Mouse (Mus musculus): ENCODE measurements around the gene Dppa3.
"Not testable (repeated sequence)": the region's sequence is repeated elsewhere in the genome, so short reads cannot be mapped to it uniquely, and the experiment has no call there.

Gene Dppa3

DNA sequence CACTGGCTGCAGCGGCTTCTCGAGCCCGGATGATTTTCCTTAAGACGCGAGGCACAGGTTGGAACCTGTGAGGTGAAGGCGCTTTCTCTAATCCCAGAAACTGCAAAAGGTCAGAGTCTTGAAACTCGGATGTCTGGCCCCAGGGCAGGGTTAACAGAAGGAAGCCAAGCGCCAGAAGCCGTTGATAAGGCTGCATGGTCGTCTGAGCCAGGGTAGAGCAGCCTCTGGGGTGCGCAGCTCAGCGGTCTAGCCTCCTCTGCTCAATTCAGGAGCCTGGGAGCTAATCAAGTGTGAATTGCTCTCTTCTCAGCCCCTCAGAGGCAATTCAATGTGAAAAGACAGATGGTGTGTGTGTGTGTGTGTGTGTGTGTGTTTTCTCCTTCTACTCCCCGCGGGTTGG lies 16.4 kb upstream of the Dppa3 start, which contains the start of gene Gdf3:
TSS of gene Gdf3 (minus strand) at position 317 of the 400 bp plus-strand sequence.
- DNase-seq (ENCODE audit: low spot score), result no peak

DNA sequence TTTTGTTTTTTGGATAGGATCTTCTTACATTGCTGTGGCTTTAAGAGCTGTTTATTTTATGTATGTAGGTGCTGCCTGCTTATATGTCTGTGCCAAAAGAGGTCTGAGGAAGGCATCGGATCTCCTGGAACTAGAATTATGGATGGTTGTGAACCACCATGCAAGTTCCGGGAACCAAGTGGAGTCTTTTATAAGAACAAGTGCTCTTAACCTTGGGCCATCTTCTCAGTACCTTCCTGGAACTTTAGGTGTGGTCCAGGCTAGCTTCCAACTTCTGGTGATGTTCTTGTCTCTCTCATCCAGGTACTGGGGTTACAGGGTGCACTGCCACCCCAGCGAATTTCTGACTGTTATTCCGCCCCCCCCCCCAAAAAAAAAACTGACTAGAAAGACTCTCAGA lies 13.8 kb upstream of the Dppa3 start:
- DNase-seq (ENCODE audit: low spot score), result no peak

DNA sequence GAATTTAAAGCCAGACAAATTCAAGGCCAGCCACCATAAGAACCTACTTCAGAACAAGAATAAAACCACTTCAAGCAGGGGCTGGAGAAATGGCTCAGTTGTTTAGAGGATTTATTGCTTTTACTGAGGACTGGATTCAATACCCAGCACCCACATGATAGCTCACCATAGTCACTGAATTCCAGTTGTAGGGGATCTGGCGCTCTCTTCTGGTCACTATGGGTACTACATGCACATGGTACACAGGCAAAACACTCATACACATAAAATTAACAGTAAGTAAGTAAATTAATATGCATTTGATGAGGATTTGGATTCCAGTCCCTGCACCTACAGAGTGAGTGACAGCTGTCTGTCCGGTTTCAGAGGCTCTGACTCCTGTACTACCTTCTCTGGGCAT lies 12.2 kb upstream of the Dppa3 start:
- no peak for DNase-seq (ENCODE audit: low spot score)

DNA sequence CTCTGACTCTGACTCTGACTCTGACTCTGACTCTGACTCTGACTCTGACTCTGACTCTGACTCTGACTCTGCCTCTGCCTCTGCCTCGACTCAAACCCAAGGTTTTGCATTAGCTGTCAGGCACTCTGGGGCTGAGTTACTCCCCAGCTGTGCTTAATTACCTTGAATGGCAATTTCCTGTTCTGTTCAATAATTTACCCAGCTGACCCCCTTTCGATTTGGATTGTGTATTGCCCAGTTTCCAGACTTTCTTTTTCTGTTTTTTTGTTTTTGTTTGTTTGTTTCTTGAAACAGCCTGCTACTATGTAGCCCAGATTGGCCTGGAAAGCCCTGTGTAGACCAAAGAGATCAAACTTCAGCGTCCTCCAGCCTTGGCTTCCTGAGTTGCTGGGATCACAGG lies 10.2 kb upstream of the Dppa3 start:
- DNase-seq (ENCODE audit: low spot score), result no peak

DNA sequence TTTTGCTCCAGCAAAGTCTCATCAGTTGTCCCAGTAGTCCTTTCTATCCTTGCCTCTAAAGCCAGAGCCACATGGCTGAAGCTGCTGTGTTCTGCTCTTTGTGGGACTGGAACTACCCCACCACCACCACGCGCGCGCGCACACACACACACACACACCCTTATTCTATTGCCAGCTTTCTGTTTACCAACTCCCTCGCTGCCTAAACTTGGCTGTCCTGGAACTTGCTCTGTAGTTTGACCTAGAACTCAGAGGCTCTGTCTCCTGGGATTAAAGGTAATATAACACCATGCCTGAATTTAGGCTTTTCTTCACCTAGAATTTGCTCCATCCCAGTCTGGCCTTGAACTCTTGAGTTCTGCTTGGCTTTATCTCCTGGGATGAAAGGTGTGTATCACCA lies 5.1 kb upstream of the Dppa3 start:
- no peak for DNase-seq (ENCODE audit: low spot score)

DNA sequence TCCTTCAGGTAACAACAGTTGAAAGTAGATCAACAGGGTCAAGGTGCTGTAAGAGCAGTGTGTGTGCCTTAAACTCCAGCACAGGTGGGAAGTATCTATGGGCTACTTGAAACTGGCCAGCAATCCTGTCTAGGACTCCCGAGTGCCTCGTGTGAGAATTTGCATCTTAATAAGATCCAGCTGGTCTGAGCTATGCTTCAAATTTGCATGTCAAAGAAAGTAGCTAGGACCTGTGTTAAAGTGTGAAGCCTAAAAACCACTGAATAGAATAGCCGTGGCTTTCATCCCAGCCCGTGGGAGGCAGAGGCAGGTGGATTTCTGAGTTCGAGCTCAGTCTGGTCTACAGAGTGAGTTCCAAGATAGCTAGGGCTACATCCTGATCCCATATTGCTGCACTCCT lies 1.7 kb upstream of the Dppa3 start:
- DNase-seq (ENCODE audit: low spot score), result no peak

DNA sequence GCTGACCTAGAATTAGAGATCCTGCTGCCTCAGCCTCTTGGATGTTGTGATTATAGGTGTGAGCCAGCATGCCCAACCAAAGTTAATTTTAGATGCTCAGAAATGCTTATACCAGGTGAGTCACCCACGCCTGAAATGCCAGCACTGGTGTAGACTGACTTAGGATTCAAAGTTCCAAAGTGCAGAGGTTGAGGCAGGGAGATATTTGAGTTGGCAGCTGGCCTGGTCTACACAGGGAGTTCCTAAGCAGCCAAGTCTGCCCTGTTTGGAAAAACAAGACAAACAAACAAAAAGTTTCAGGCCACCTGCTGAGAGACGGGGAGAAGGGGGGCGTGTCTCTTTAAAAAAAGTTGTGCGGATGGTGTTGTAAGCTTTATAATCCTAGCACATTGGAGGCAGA lies 1.1 kb upstream of the Dppa3 start:
- DNase-seq (ENCODE audit: low spot score), result no peak

DNA sequence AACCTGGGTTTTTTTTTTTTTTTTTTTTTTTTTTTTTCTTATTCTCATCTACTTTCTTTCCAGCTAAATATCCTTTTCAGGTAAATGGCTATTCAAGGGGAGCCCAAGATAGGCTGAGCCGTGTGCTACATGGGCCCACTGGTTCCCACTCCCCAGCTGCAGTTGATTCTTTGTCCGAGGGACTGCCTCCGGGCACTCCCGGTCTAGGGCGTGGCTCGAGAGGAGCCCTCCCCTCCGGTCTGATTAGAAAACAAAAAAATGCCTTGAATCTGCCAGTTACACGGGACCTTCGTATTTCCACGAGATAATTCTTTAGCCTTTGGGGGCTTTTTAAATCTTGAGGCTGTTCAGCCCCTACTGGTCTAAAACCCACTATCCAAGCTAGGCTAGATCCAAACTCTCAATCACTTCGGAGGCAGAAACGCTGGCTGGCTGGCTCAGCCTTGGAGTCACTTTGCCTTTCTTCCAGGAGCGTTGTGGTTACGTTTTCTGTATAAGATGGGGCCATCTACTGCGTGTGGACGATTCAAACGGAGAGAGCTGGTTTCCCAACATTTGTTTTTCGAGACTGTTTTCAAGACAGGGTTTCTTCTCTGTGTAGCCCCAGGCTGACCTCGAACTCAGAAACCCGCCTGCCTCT lies 1.4 kb downstream of the Dppa3 start:
- no peak for DNase-seq (ENCODE audit: low spot score)

DNA sequence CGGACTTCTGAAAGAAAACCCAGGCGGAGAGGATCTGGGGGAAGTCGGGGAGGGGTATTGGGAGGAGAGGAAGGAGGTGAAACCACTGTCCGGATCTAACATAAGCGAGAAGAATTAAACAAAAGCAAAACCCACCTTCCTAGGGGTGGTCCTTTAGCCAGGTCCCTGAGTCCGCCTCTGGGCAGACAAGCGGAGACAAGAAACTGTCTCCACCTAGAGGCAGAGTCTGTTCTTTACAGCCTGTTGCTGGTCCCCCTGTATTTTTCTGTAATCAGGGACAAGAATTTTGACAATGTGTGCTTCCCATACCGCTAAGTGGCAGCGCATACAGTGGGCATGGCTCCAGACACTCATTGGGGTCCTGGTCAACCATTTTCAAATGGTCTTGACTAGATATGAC lies 7.2 kb downstream of the Dppa3 start:
- no peak for DNase-seq (ENCODE audit: low spot score)

DNA sequence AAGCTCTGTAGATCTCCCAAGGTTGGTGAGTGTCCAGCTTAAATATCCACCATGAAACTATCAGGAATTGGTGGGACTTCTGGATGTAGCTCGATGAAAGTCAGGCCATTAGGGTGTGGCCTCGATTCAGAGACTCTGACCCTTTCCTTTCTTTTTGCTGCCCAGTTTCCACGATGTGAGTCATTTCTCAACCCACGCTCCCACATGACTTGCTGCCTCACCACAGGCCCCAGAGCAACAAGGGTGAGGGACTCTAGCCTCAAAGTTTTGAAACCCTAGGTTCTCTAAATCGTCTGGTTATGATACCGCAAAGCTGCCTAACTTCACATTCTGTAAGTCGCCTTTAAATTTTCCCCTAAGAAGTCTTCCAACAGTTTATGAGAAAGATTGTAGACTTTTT lies 9.1 kb downstream of the Dppa3 start:
- DNase-seq (ENCODE audit: low spot score), result no peak

DNA sequence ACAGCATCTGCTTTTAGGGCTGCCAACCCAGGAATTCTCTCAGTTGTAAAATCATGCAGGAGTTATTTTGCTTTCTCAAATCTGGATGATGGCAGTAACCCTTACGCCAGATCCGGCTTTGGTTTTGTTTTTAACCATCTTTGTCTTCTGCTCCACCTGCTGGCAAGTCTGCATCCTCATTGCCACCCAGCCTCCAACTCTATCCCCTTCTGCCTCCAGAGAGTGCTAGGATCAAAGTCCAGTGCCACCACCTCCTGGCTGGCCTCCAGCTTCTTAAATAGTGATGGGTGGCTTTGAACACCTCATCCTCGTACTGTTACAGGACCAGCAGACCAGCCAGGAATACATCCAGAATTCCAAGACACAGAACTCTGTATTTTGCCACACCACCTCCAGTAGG lies 10.5 kb downstream of the Dppa3 start:
- no peak for DNase-seq (ENCODE audit: low spot score)

DNA sequence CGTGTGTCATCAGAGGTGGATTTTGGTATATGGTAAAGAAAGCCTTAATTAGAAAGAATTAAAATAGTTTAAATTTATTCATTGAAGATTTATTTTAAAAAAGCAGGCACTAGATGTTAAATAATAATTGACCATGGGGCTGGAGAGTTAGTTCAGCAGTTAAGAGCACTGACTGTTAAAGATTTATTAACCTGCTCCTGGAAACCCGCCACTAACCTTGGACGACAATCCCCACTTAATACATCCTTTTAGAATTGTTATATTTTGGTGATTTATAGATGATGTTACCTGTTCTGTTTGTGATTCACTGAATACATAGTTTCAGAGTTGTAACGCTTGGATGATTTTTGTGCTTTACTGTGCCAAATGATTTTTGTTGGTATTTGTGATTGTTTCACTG lies 11.4 kb downstream of the Dppa3 start:
- not testable (repeated sequence) for DNase-seq (ENCODE audit: low spot score)

DNA sequence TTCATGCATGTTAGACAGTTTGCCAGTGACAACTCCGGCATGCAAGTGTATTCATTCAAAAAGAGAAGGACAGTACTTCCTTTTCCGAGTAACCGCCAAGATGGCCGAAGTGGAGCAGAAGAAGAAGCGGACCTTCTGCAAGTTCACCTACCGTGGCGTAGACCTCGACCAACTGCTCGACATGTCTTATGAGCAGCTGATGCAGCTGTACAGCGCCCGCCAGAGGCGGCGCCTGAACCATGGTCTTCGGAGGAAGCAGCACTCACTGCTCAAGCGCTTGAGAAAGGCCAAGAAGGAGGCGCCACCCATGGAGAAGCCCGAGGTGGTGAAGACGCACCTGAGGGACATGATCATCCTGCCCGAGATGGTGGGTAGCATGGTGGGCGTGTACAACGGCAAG lies 18.0 kb downstream of the Dppa3 start:
- not testable (repeated sequence) for DNase-seq (ENCODE audit: low spot score)

DNA sequence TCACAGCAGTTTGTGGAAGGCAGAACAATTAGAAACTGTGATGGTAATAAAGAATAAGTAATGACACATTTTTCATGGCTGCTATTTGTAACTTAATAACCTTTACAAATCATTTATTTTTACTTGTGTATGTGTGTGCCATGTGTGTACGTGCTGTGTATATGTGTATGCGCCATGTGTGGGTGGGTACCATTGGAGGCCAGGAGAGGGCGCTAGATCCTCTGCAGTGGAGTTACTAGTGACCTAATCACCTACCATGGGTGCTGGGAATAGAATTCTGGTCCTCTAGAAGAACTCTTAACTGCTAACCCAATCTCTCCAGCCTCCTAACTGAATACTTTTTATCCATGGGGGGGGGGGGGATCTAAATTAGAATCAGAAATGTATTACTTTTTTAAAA lies 23.7 kb downstream of the Dppa3 start:
- DNase-seq (ENCODE audit: low spot score), result no peak

DNA sequence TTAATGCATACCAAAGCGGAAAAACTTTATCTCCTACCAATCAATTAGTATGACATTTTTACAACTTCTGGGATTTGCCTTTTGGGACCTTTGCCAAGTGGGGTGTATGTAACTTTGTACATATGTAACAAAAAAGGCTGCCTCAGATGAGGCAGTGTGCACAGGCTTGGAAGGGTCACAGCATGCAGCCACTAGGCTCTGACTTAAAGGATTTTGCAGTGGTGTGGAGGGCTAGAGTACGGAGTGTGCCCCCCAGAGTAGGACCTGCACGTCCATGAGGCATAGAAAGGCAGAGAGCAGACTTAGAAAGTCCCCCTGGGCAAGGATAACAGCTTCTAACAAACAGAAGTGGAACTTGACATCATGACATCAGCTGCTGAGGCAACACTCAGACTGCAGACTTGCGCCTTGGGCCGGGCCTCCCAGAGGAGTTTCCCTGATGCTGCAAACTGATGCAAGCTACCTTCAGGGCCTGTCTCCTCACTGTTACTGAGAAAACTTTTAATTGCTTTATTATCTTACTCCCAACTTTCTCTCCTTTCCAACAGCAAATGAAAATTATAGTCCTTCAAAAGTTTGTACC lies 24.3 kb downstream of the Dppa3 start:
- DNase-seq (ENCODE audit: low spot score), result no peak

DNA sequence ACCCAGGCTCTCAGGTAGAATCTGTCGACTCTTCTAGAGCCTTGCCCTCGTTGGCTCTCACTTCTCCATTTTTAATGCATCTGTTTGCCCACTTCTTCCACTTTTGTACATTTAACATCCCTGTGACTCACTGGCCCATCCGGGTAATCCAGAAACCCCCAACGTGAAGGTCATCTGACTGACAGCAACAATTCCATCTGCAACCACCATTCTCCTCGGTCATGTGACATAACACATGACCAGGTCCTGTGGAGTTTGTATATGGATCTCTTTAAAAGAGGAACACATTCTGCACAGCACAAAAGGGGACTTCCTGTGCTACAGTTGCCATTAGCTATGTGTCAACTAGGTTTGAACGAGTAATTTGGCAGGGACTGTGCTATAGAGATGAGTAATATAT lies 28.1 kb downstream of the Dppa3 start:
- no peak for DNase-seq (ENCODE audit: low spot score)

DNA sequence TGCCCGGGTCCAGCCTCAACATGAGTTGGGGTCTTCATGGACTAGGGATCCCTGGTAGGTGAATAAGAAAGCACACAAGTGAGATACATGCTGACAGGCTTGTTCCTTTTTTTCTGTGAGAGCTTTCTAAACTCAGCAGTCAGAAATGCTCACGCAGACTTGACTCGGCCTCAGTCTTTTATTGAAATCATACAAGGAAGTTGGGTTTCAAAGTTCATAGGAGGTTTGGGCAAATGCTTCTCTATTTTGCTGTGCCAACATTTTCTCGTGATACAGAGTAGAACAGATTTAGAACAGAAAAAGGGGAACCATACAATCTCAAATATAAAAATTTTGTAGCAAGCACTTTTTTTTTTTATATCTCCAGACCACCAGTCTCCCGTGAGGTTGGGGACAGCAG lies 31.4 kb downstream of the Dppa3 start:
- no peak for DNase-seq (ENCODE audit: low spot score)

DNA sequence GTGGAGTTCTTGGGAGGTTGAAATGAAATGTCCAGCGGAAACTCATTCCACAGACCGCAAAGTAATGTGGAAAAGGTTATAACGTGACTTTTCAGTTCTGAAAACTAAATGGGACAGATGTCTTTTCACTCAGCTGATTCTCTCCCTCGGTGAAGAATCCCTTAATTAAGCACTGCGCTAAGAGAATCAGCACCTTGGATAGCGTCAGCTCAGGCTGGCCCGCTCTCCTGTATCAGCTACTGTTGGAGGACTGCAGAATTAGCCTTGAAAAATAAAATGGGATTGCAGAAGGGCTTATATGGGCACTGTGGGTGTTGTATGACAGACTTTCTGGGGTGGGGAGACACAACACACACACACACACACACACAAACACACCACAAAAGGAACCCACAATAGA lies 33.4 kb downstream of the Dppa3 start:
- DNase-seq (ENCODE audit: low spot score), result no peak

DNA sequence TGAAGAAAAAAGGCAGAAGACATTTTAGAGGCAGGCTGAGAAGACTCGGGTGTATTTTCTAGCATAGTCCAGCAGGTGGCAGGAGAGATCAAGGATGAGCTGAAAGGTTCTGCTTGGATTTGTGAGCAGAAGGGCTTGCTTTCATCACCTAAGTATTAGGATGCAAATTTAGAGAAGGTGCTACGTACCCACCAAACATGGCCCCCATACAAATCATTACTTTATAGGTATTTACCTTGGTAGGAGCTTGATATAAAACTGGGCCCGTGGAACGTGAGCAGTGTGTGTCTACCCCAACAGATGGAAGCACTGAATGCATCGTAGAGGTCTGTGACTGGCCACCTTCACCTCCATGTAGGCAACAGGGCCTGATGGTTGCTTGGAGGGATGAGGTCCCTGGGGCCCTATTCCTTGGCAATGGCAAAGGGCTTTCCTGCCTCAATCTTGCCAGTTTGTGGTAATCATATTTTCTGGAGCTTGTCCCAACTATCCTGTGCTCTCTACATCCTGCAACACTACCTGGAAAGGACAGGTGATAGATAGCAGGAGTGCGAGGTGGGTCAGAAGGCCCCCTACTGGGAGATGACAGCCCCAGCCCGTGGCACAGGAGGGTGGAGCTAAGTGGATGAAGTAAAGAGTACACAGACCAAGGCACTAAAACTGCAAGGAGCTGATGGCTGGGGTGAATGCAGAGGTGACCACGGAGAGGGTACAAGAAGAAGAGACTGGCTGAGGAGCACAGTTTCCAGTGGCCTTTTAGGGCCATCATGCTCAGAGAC lies 34.6 kb downstream of the Dppa3 start:
- DNase-seq (ENCODE audit: low spot score), result peak; percentile 73

DNA sequence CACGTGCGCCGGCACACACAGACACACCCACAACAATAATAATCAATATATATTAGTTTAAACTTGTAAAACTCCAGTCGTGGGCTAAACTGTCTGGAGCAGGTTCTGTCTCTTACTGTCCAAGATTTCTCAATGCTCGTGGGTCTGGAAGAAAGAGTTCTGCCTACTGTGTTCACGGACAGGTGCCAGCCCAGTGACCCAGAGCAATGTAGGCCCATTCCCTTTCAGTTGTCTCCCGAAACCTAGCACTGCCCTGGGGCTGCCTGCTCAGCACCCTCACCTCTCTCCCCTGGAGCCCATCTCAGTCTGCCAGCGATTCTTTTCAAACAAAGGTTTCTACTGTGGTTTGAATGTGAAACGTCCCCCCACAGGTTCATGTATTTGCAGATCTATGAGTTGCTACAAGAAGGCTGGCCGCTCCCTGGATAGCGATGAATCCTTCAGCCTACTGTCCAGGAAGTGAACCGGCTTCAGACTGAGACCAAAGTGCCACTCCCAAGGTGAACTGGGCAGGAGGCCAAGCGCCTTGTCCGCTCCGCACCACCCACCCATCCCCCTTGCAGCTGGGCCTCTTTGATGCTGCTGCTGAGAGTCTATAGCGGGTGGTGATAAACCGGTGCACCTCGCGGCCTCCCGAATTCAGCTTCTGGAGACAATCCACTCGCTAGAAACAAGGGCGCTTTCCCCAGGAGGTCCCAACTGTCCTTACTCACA lies 36.5 kb downstream of the Dppa3 start:
- peak; percentile 80 for DNase-seq (ENCODE audit: low spot score)

DNA sequence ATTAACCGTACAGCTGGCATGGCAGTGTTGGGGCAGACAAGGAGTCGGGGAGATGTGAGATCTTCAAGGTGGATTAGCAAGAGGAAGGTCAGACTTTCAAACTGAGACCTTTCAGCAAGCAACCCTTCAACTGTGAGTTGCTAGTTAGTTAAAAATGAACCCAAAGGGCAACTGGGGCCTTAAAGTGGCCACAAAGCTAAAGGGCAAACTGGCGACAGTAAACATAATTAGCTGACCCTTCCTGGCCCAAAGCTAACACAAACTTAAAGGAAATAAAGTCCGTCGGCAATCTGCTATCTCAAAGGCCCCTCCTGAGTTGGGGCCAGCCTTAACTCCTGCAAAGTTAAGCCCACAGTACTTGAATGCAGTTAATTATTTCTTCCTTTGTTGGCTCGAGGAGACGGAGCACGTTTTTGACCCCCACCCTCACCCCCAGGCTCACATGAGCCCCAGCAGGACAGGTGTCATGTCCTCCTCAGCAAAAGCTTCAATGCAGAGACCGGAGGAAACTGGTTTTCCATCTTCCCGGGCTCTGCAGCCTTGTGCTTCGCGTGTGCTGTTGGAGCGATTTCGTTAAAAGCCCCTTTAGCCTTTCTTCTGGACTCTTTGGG lies 37.5 kb downstream of the Dppa3 start:
- no peak for DNase-seq (ENCODE audit: low spot score)

DNA sequence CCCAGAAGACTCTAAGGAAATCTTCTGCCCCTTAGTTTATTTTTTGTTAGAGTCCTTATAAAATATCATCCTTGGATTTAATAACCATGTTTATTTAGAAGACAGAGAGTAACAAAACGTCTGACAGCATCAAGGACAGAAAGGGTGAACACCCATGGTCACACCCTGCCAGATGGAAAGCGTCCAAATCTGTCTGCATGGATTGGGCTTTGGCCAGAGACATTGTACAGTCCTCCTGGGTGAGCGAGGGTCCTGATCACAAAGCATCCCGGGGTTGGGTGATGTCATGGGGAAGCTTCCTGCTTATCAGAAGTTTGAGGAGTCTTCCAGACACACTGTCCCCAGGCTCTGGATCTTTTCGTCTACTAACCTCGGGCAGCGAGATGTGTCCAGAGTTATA lies 39.7 kb downstream of the Dppa3 start:
- peak; percentile 76 for DNase-seq (ENCODE audit: low spot score)
